Comparison of ENCODE assay signal across 15 mouse cellular contexts in the genomic region with DNA sequence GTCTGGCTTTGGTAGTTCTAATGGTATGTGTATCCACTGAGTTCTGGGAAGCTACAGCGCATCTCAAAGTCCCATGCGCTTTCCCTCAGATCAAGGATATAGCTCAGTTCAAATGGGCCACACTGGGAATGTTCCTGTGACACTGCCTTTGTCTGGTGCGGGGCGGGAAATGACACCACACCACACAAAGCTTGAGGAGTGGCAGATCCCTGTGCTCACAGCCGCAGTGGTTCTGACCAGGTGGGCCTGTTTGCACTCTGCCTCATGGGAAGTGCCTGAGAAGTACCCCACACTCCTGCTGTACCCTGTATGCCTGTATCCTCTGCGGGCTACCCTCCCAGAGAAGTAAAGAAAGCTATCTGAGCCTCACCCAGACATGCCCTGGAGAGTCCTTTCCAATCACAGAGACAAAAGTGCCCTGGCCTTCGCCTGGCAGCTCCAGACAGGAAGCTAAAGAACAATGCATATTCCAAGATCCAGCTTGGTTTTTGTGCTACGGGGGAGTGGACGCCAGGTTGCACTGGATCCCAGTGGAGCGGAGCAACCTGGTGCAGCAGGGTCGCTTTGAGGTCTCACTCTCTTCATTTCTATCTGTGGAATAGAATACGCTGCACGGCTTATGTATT. TPM values are rescaled to one million over a fixed set of nuclear protein-coding genes. Genes with fewer than 3 reads are reported as not detected.
DNase-seq lines count a peak whose midpoint lies in the region; ATAC-seq and TF ChIP-seq lines count a peak whose summit lies in the region.
"Had no signal": no experiment of that assay in that cellular context is flagged by ENCODE, and none has a peak within 500 bp of the region (broad histone marks: within the 10 kb centered on the region; RNA-seq: fewer than 3 reads in every experiment).

No protein-coding gene starts in this region.

- peaks cover 15% of the 10 kb centered on the region for H3K4me1 ChIP-seq in heart, embryonic 12.5 days (replicated peaks)
- no peaks in the 10 kb centered on the region for H3K4me1 ChIP-seq in stomach, embryonic 15.5 days
- H3K4me1 ChIP-seq: liver, embryonic 13.5 days; midbrain, embryonic 13.5 days; neural tube, embryonic 13.5 days had no signal

- H3K4me3 ChIP-seq in heart, embryonic 12.5 days = no peak overlapping the region
- no peak overlapping the region for H3K4me3 ChIP-seq in layer of hippocampus, adult 2 months
- no peak overlapping the region for H3K4me3 ChIP-seq in stomach, embryonic 15.5 days (replicated peaks)
- H3K4me3 ChIP-seq: liver, embryonic 13.5 days; midbrain, embryonic 13.5 days; neural tube, embryonic 13.5 days had no signal

- H3K27me3 ChIP-seq in heart, embryonic 12.5 days (replicated peaks) = peaks cover 9% of the 10 kb centered on the region; the same call in 1 of the 2 replicates
- H3K27me3 ChIP-seq in stomach, embryonic 15.5 days (replicated peaks) = no peaks in the 10 kb centered on the region
- H3K27me3 ChIP-seq: midbrain, embryonic 13.5 days; neural tube, embryonic 13.5 days had no signal

- H3K4me2 ChIP-seq in heart, embryonic 12.5 days = no peak overlapping the region
- no peak overlapping the region for H3K4me2 ChIP-seq in stomach, embryonic 15.5 days
- H3K4me2 ChIP-seq: liver, embryonic 13.5 days; midbrain, embryonic 13.5 days; neural tube, embryonic 13.5 days had no signal

- TF ChIP-seq CTCF in layer of hippocampus, adult 2 months (conservative IDR thresholded peaks at IDR 0.05) = no peak

- ATAC-seq in heart, embryonic 12.5 days (ENCODE audit: insufficient number of reproducible peaks, low FRiP score) = no peak
- no peak for ATAC-seq in stomach, embryonic 15.5 days (ENCODE audit: insufficient read depth, low FRiP score, low read depth)
- ATAC-seq: intestine, postnatal 0 days; midbrain, embryonic 13.5 days had no signal

- WGBS in heart, embryonic 12.5 days = 78% methylated on average over 13 of the region's 13 CpGs
- 74% methylated on average over 13 of the region's 13 CpGs for WGBS in stomach, embryonic 15.5 days

- no peaks in the 10 kb centered on the region for H3K36me3 ChIP-seq in heart, embryonic 12.5 days
- H3K36me3 ChIP-seq in stomach, embryonic 15.5 days = no peaks in the 10 kb centered on the region
- H3K36me3 ChIP-seq: liver, embryonic 13.5 days; midbrain, embryonic 13.5 days; neural tube, embryonic 13.5 days had no signal

- intact Hi-C loops in heart, postnatal 36 days (cut with DNase I) = loop anchor here (10.0 kb wide), 1 partner anchor 521 kb away; no protein-coding TSS in a partner anchor

- H3K9ac ChIP-seq in heart, embryonic 12.5 days = no peak overlapping the region
- H3K9ac ChIP-seq in stomach, embryonic 15.5 days = no peak overlapping the region
- H3K9ac ChIP-seq: liver, embryonic 13.5 days; midbrain, embryonic 13.5 days; neural tube, embryonic 13.5 days had no signal

- DNase-seq in heart, adult 11 months = peak; percentile 95
- no peak for DNase-seq in layer of hippocampus, adult 2 months (ENCODE audit: low spot score in 2 of 2)
- DNase-seq in layer of hippocampus, postnatal 14 days (ENCODE audit: low spot score in 2 of 2) = no peak
- DNase-seq in heart, postnatal 36 days = peak; percentile 21 to 23
- no peak for DNase-seq in adrenal gland, postnatal 36 days
- no peak for DNase-seq in cerebellum, postnatal 36 days
- DNase-seq: adrenal gland, adult 2 months; B cell, adult 2 months; liver, embryonic 13.5 days; right cerebral cortex, adult 18-20 months had no signal

- H3K9me3 ChIP-seq in heart, embryonic 12.5 days (replicated peaks) = no peaks in the 10 kb centered on the region
- H3K9me3 ChIP-seq in stomach, embryonic 15.5 days = no peaks in the 10 kb centered on the region
- H3K9me3 ChIP-seq: liver, embryonic 13.5 days; midbrain, embryonic 13.5 days; neural tube, embryonic 13.5 days had no signal

- H3K27ac ChIP-seq in heart, embryonic 12.5 days (ENCODE audit: poor library complexity, severe bottlenecking) = no peak overlapping the region
- H3K27ac ChIP-seq in layer of hippocampus, adult 2 months = peak overlapping the region; percentile 36; the same call in 1 of the 2 replicates
- H3K27ac ChIP-seq in stomach, embryonic 15.5 days = peak overlapping the region; percentile 3; the same call in 1 of the 2 replicates
- H3K27ac ChIP-seq: liver, embryonic 13.5 days; midbrain, embryonic 13.5 days; neural tube, embryonic 13.5 days had no signal

RNA-seq across cellular contexts. Expression of a gene that starts 30.3 kb away (rescaled TPM):
- polyA plus RNA-seq in heart, embryonic 12.5 days (2016; fragmentation: Nextera tagmentation; extraction: Ambion mirVana) = 11.4 and 11.5 TPM in 2 replicates
- total RNA-seq in layer of hippocampus, adult 2 months (2021) = 100 to 1,000 TPM; 225 to 238 TPM
- total RNA-seq in layer of hippocampus, postnatal 14 days (2021) = 100 to 1,000 TPM; 242 to 256 TPM
- total RNA-seq in heart, postnatal 36 days (2021) = 10 to 100 TPM; 53.3 to 77.9 TPM
- 14.3 and 18.4 TPM in 2 replicates for polyA plus RNA-seq in stomach, embryonic 15.5 days (2015; fragmentation: Nextera tagmentation; extraction: Ambion mirVana)
- total RNA-seq in adrenal gland, postnatal 36 days (2021) = 10 to 100 TPM; 13.1 to 36.9 TPM

Comparison
In these comparisons a context has a peak if more than half of its experiments do, and no peak if none do; other contexts are left out.
1. DNase-seq: peak in heart, adult 11 months (single experiment) and heart, postnatal 36 days (2 of 2); none in layer of hippocampus, adult 2 months (0 of 2), layer of hippocampus, postnatal 14 days (0 of 2), adrenal gland, postnatal 36 days (0 of 2) and cerebellum, postnatal 36 days (0 of 2).